Mouse (Mus musculus): Measurements from ENCODE around the gene Gm6899. TPM values are rescaled to one million over a fixed set of nuclear protein-coding genes. Genes with fewer than 3 reads are reported as not detected.

Gene Gm6899
- polyA plus RNA-seq, 2 experiments, result not detected

- 0 out of 2 replicates have a peak, but pooled peaks cover 5% of the 10 kb centered on the region for H3K36me3 ChIP-seq (ENCODE audit: control insufficient read depth, insufficient read depth, low read length)
- H3K9me3 ChIP-seq (ENCODE audit: control insufficient read depth, low read length), result no peaks in the 10 kb centered on the region
- no peak for DNase-seq (ENCODE audit: low spot score)
- WGBS, result 93% methylated on average over 1 of the region's 1 CpGs
- no peak overlapping the region for H3K4me2 ChIP-seq (replicated peaks; ENCODE audit: low read depth, low read length, severe bottlenecking)
- no peak overlapping the region for H3K9ac ChIP-seq (ENCODE audit: low read depth, low read length, severe bottlenecking)
- no peak overlapping the region for H3K27ac ChIP-seq (replicated peaks; ENCODE audit: low read depth, low read length)
- ATAC-seq (ENCODE audit: low FRiP score, low read depth), result no peak
- no peaks in the 10 kb centered on the region for H3K27me3 ChIP-seq (ENCODE audit: control insufficient read depth, insufficient read depth, low read length)
- H3K4me1 ChIP-seq (ENCODE audit: control insufficient read depth, insufficient read depth, low read length), result 0 out of 2 replicates have a peak, but pooled peaks cover 5% of the 10 kb centered on the region
- H3K4me3 ChIP-seq (replicated peaks; ENCODE audit: low read length), result no peak overlapping the region
- no peak for TF ChIP-seq POLR2A (IDR thresholded peaks at IDR 0.05; ENCODE audit: borderline replicate concordance, extremely low read depth, insufficient read depth, insufficient read length)
Observed at GRCm38 (mm10) chr11:26587184-26587524, 5.9 kb upstream of the Gm6899 start.

- WGBS, result 28% methylated on average over 6 of the region's 6 CpGs
- H3K4me2 ChIP-seq (replicated peaks; ENCODE audit: low read depth, low read length, severe bottlenecking), result peak overlapping the region; percentile 75
- peak overlapping the region; percentile 85 for H3K9ac ChIP-seq (ENCODE audit: low read depth, low read length, severe bottlenecking)
- H3K4me3 ChIP-seq (replicated peaks; ENCODE audit: low read length), result peak overlapping the region; percentile 77
- no peak for TF ChIP-seq POLR2A (IDR thresholded peaks at IDR 0.05; ENCODE audit: borderline replicate concordance, extremely low read depth, insufficient read depth, insufficient read length)
- no peak for ATAC-seq (ENCODE audit: low FRiP score, low read depth)
- H3K36me3 ChIP-seq (ENCODE audit: control insufficient read depth, insufficient read depth, low read length), result no peaks in the 10 kb centered on the region
- H3K4me1 ChIP-seq (ENCODE audit: control insufficient read depth, insufficient read depth, low read length), result 0 out of 2 replicates have a peak, but pooled peaks cover 4% of the 10 kb centered on the region
- H3K27me3 ChIP-seq (ENCODE audit: control insufficient read depth, insufficient read depth, low read length), result no peaks in the 10 kb centered on the region
- H3K9me3 ChIP-seq (ENCODE audit: control insufficient read depth, low read length), result no peaks in the 10 kb centered on the region
- H3K27ac ChIP-seq (replicated peaks; ENCODE audit: low read depth, low read length), result peak overlapping the region; percentile 70
- no peak for DNase-seq (ENCODE audit: low spot score)
Observed at GRCm38 (mm10) chr11:26592395-26593053, 517 bp upstream of the Gm6899 start.

- 92% methylated on average over 1 of the region's 1 CpGs for WGBS
- H3K4me2 ChIP-seq (replicated peaks; ENCODE audit: low read depth, low read length, severe bottlenecking), result no peak overlapping the region
- no peak for DNase-seq (ENCODE audit: low spot score)
- no peaks in the 10 kb centered on the region for H3K27me3 ChIP-seq (ENCODE audit: control insufficient read depth, insufficient read depth, low read length)
- no peaks in the 10 kb centered on the region for H3K36me3 ChIP-seq (ENCODE audit: control insufficient read depth, insufficient read depth, low read length)
- H3K4me3 ChIP-seq (replicated peaks; ENCODE audit: low read length), result no peak overlapping the region
- 0 out of 2 replicates have a peak, but pooled peaks cover 4% of the 10 kb centered on the region for H3K4me1 ChIP-seq (ENCODE audit: control insufficient read depth, insufficient read depth, low read length)
- no peak for TF ChIP-seq POLR2A (IDR thresholded peaks at IDR 0.05; ENCODE audit: borderline replicate concordance, extremely low read depth, insufficient read depth, insufficient read length)
- H3K9ac ChIP-seq (ENCODE audit: low read depth, low read length, severe bottlenecking), result no peak overlapping the region
- H3K27ac ChIP-seq (replicated peaks; ENCODE audit: low read depth, low read length), result no peak overlapping the region
- H3K9me3 ChIP-seq (ENCODE audit: control insufficient read depth, low read length), result no peaks in the 10 kb centered on the region
- ATAC-seq (ENCODE audit: low FRiP score, low read depth), result no peak
Observed at GRCm38 (mm10) chr11:26594487-26594886, 1.4 kb downstream of the Gm6899 start.

GRCm38 (mm10) chr11:26596186-26596585 lies 3.1 kb downstream of the Gm6899 start:
- Histone ChIP-seq H3K9ac (ENCODE audit: low read depth, low read length, severe bottlenecking) (no peak overlapping the region), H3K9me3 (ENCODE audit: control insufficient read depth, low read length) (no peaks in the 10 kb centered on the region), H3K27me3 (ENCODE audit: control insufficient read depth, insufficient read depth, low read length) (no peaks in the 10 kb centered on the region), H3K36me3 (ENCODE audit: control insufficient read depth, insufficient read depth, low read length) (no peaks in the 10 kb centered on the region), H3K4me2 (replicated peaks; ENCODE audit: low read depth, low read length, severe bottlenecking) (no peak overlapping the region), H3K27ac (replicated peaks; ENCODE audit: low read depth, low read length) (no peak overlapping the region), H3K4me3 (replicated peaks; ENCODE audit: low read length) (no peak overlapping the region), H3K4me1 (ENCODE audit: control insufficient read depth, insufficient read depth, low read length) (0 out of 2 replicates have a peak, but pooled peaks cover 4% of the 10 kb centered on the region)
- ATAC-seq (ENCODE audit: low FRiP score, low read depth) (no peak), DNase-seq (ENCODE audit: low spot score) (no peak)
- WGBS, result 93% methylated on average over 1 of the region's 1 CpGs
- no peak for TF ChIP-seq POLR2A (IDR thresholded peaks at IDR 0.05; ENCODE audit: borderline replicate concordance, extremely low read depth, insufficient read depth, insufficient read length)

- Histone ChIP-seq H3K4me3 (replicated peaks; ENCODE audit: low read length) (no peak overlapping the region), H3K36me3 (ENCODE audit: control insufficient read depth, insufficient read depth, low read length) (no peaks in the 10 kb centered on the region), H3K4me1 (ENCODE audit: control insufficient read depth, insufficient read depth, low read length) (0 out of 2 replicates have a peak, but pooled peaks cover 4% of the 10 kb centered on the region), H3K9me3 (ENCODE audit: control insufficient read depth, low read length) (no peaks in the 10 kb centered on the region), H3K27me3 (ENCODE audit: control insufficient read depth, insufficient read depth, low read length) (no peaks in the 10 kb centered on the region), H3K9ac (ENCODE audit: low read depth, low read length, severe bottlenecking) (no peak overlapping the region), H3K4me2 (replicated peaks; ENCODE audit: low read depth, low read length, severe bottlenecking) (no peak overlapping the region), H3K27ac (replicated peaks; ENCODE audit: low read depth, low read length) (no peak overlapping the region)
- no peak for DNase-seq (ENCODE audit: low spot score)
- no peak for TF ChIP-seq POLR2A (IDR thresholded peaks at IDR 0.05; ENCODE audit: borderline replicate concordance, extremely low read depth, insufficient read depth, insufficient read length)
- no peak for ATAC-seq (ENCODE audit: low FRiP score, low read depth)
- 80% methylated on average over 6 of the region's 6 CpGs for WGBS
Observed at GRCm38 (mm10) chr11:26597145-26597544, 4.1 kb downstream of the Gm6899 start.

All from limb, embryonic 14.5 days (tissue).